Mouse (Mus musculus) forebrain, embryonic 10.5 days (tissue): ENCODE data around the gene Rbbp6. TPM values are rescaled to one million over a fixed set of nuclear protein-coding genes. Genes with fewer than 3 reads are reported as not detected.

ENCODE experiments used
- DNase-seq: peaks from one replicate; pipeline ENCODE4 v3.0.0-alpha.2; 2017; ENCODE audit warnings: low spot score; ENCODE audit errors: extremely low spot score
- H3K27ac ChIP-seq: fragments of 300-500 bp; sonication (generic); 2 replicates; pipeline ENCODE4 v1.5.1; 2016; ENCODE audit warnings: mild to moderate bottlenecking
- H3K27me3 ChIP-seq: fragments of 300-500 bp; sonication (generic); 2 replicates; pipeline ENCODE4 v1.6.1; 2016; ENCODE audit warnings: mild to moderate bottlenecking; ENCODE audit not compliant: poor library complexity, severe bottlenecking
- H3K36me3 ChIP-seq: fragments of 300-500 bp; sonication (generic); replicated peaks from 2 replicates; pipeline ENCODE4 v1.6.1; 2016; ENCODE audit warnings: mild to moderate bottlenecking, moderate library complexity
- H3K4me1 ChIP-seq: fragments of 300-500 bp; sonication (generic); 2 replicates; pipeline ENCODE4 v1.6.1; 2016
- H3K4me3 ChIP-seq: fragments of 300-500 bp; sonication (generic); 2 replicates; pipeline ENCODE4 v1.5.1; 2016; ENCODE audit warnings: mild to moderate bottlenecking, moderate library complexity
- H3K9me3 ChIP-seq: fragments of 300-500 bp; sonication (generic); 2 replicates; pipeline ENCODE4 v1.6.1; 2016; ENCODE audit warnings: mild to moderate bottlenecking, moderate library complexity
- WGBS: fragments of 180-500 bp; shearing (Covaris S2); methylation state at CpG from one replicate; pipeline ENCODE4 v1.1.7; 2016; 5-methylcytosine and 5-hydroxymethylcytosine counted together
- polyA plus RNA-seq: library from polyadenylated mRNA; unstranded; fragments of >200 nt; fragmentation: Nextera tagmentation; extraction: Ambion mirVana; gene quantifications from 2 replicates; pipeline ENCODE4 v1.2.1, GENCODE M21; 2016

The Rbbp6 gene
- polyA plus RNA-seq, 1 experiment from 2014 or later, result 26.3 TPM

GRCm38 (mm10) chr7:122951464-122951863, 14.0 kb upstream of the Rbbp6 start:
- Histone ChIP-seq H3K4me3 (no peak overlapping the region), H3K9me3 (no peaks in the 10 kb centered on the region), H3K27ac (no peak overlapping the region), H3K4me1 (no peaks in the 10 kb centered on the region), H3K27me3 (no peaks in the 10 kb centered on the region), H3K36me3 (no peaks in the 10 kb centered on the region)
- no peak for DNase-seq
- 81% methylated on average over 4 of the region's 4 CpGs for WGBS

- Histone ChIP-seq H3K27me3 (no peaks in the 10 kb centered on the region), H3K27ac (no peak overlapping the region), H3K4me1 (no peaks in the 10 kb centered on the region), H3K9me3 (no peaks in the 10 kb centered on the region), H3K4me3 (no peak overlapping the region), H3K36me3 (no peaks in the 10 kb centered on the region)
- no peak for DNase-seq
- 74% methylated on average over 6 of the region's 6 CpGs for WGBS
These were observed 13.4 kb upstream of the Rbbp6 start for GRCm38 (mm10) chr7:122952066-122952465.

- DNase-seq, result no peak
- Histone ChIP-seq H3K4me1 (no peaks in the 10 kb centered on the region), H3K36me3 (no peaks in the 10 kb centered on the region), H3K27ac (no peak overlapping the region), H3K27me3 (no peaks in the 10 kb centered on the region), H3K4me3 (no peak overlapping the region), H3K9me3 (no peaks in the 10 kb centered on the region)
- 87% methylated on average over 11 of the region's 11 CpGs for WGBS
These were observed 10.8 kb upstream of the Rbbp6 start for GRCm38 (mm10) chr7:122954451-122955225.

GRCm38 (mm10) chr7:122955226-122955955, 10.1 kb upstream of the Rbbp6 start:
- Histone ChIP-seq H3K27me3 (no peaks in the 10 kb centered on the region), H3K4me1 (no peaks in the 10 kb centered on the region), H3K9me3 (no peaks in the 10 kb centered on the region), H3K4me3 (no peak overlapping the region), H3K27ac (no peak overlapping the region), H3K36me3 (no peaks in the 10 kb centered on the region)
- WGBS, result 86% methylated on average over 8 of the region's 8 CpGs
- DNase-seq, result peak; percentile 12

- H3K27ac ChIP-seq, result peak overlapping the region; percentile 100; the same call in 1 of the 2 replicates
- H3K4me3 ChIP-seq, result peak overlapping the region; percentile 100
- peaks cover 31% of the 10 kb centered on the region for H3K4me1 ChIP-seq
- no peaks in the 10 kb centered on the region for H3K27me3 ChIP-seq
- WGBS, result 81% methylated on average over 4 of the region's 4 CpGs
- peaks cover 23% of the 10 kb centered on the region for H3K36me3 ChIP-seq
- no peak for DNase-seq
- no peaks in the 10 kb centered on the region for H3K9me3 ChIP-seq
These were observed 3.3 kb downstream of the Rbbp6 start for GRCm38 (mm10) chr7:122968751-122969150.

GRCm38 (mm10) chr7:122969231-122970032, 3.9 kb downstream of the Rbbp6 start:
- Histone ChIP-seq H3K36me3 (peaks cover 29% of the 10 kb centered on the region), H3K9me3 (no peaks in the 10 kb centered on the region), H3K27ac (peak overlapping the region; percentile 100), H3K27me3 (no peaks in the 10 kb centered on the region), H3K4me3 (peak overlapping the region; percentile 100), H3K4me1 (peaks cover 36% of the 10 kb centered on the region)
- under 1% methylated on average over 62 of the region's 62 CpGs for WGBS
- DNase-seq, result peak; percentile 91

GRCm38 (mm10) chr7:122970119-122970781, 4.8 kb downstream of the Rbbp6 start:
- Histone ChIP-seq H3K36me3 (peaks cover 38% of the 10 kb centered on the region), H3K4me1 (peaks cover 36% of the 10 kb centered on the region), H3K27ac (peak overlapping the region; percentile 100), H3K4me3 (peak overlapping the region; percentile 100), H3K27me3 (no peaks in the 10 kb centered on the region), H3K9me3 (no peaks in the 10 kb centered on the region)
- WGBS, result under 1% methylated on average over 60 of the region's 69 CpGs
- peak; percentile 42 for DNase-seq

- Histone ChIP-seq H3K4me1 (peaks cover 36% of the 10 kb centered on the region), H3K4me3 (peak overlapping the region; percentile 100), H3K9me3 (no peaks in the 10 kb centered on the region), H3K27ac (peak overlapping the region; percentile 100), H3K27me3 (no peaks in the 10 kb centered on the region), H3K36me3 (peaks cover 44% of the 10 kb centered on the region)
- DNase-seq, result peak; percentile 25
- WGBS, result 2% methylated on average over 14 of the region's 14 CpGs
These were observed 5.5 kb downstream of the Rbbp6 start for GRCm38 (mm10) chr7:122970864-122971420.

- WGBS, result 93% methylated on average over 4 of the region's 4 CpGs
- Histone ChIP-seq H3K36me3 (peaks cover 57% of the 10 kb centered on the region), H3K4me3 (peak overlapping the region; percentile 100)
These were observed 6.7 kb downstream of the Rbbp6 start for GRCm38 (mm10) chr7:122972006-122972689.

GRCm38 (mm10) chr7:122979514-122979913, 14.0 kb downstream of the Rbbp6 start:
- Histone ChIP-seq H3K4me1 (no peaks in the 10 kb centered on the region), H3K27ac (no peak overlapping the region), H3K9me3 (no peaks in the 10 kb centered on the region), H3K4me3 (no peak overlapping the region), H3K36me3 (peaks cover 90% of the 10 kb centered on the region), H3K27me3 (no peaks in the 10 kb centered on the region)
- WGBS, result 90% methylated on average over 1 of the region's 1 CpGs
- no peak for DNase-seq

More at GRCm38 (mm10) chr7:122972006-122972689, 6.7 kb downstream of the Rbbp6 start:
- H3K27ac ChIP-seq, result no peak overlapping the region
- no peaks in the 10 kb centered on the region for H3K9me3 ChIP-seq
- H3K27me3 ChIP-seq, result no peaks in the 10 kb centered on the region
- DNase-seq, result no peak
- H3K4me1 ChIP-seq, result peaks cover 36% of the 10 kb centered on the region

GRCm38 (mm10) chr7:122998189-122998588, 32.7 kb downstream of the Rbbp6 start:
- no peaks in the 10 kb centered on the region for H3K4me1 ChIP-seq
- 95% methylated on average over 3 of the region's 3 CpGs for WGBS
- H3K27me3 ChIP-seq, result no peaks in the 10 kb centered on the region
- peaks cover 100% of the 10 kb centered on the region for H3K36me3 ChIP-seq
- no peak for DNase-seq
- H3K4me3 ChIP-seq, result no peak overlapping the region
- no peaks in the 10 kb centered on the region for H3K9me3 ChIP-seq
- H3K27ac ChIP-seq, result no peak overlapping the region
